Mouse (Mus musculus) embryonic facial prominence, embryonic 12.5 days (tissue): ENCODE measurements around the gene Pigl. TPM values are rescaled to one million over a fixed set of nuclear protein-coding genes. Genes with fewer than 3 reads are reported as not detected.

ENCODE experiments used
- ATAC-seq: fragments of 200-750 bp; cut with Nextera tagmentation; 2 replicates; pipeline ENCODE4 v1.8.0; 2017; ENCODE audit not compliant: insufficient number of reproducible peaks, insufficient read depth, low FRiP score, low TSS enrichment
- H3K27ac ChIP-seq: fragments of 300-500 bp; sonication (generic); 2 replicates; pipeline ENCODE4 v1.5.1; 2016; ENCODE audit warnings: mild to moderate bottlenecking
- H3K27me3 ChIP-seq: fragments of 300-500 bp; sonication (generic); 2 replicates; pipeline ENCODE4 v1.6.1; 2016; ENCODE audit warnings: mild to moderate bottlenecking, moderate library complexity
- H3K36me3 ChIP-seq: fragments of 300-500 bp; sonication (generic); 2 replicates; pipeline ENCODE4 v1.6.1; 2016; ENCODE audit warnings: mild to moderate bottlenecking
- H3K4me1 ChIP-seq: fragments of 300-500 bp; sonication (generic); 2 replicates; pipeline ENCODE4 v1.6.1; 2016
- H3K4me2 ChIP-seq: fragments of 300-500 bp; sonication (generic); replicated peaks from 2 replicates; pipeline ENCODE4 v1.6.1; 2016; ENCODE audit warnings: mild to moderate bottlenecking, moderate library complexity
- H3K4me3 ChIP-seq: fragments of 300-500 bp; sonication (generic); 2 replicates; pipeline ENCODE4 v1.5.1; 2016; ENCODE audit warnings: mild to moderate bottlenecking
- H3K9ac ChIP-seq: fragments of 300-500 bp; sonication (generic); 2 replicates; pipeline ENCODE4 v1.6.1; 2016; ENCODE audit warnings: mild to moderate bottlenecking, moderate library complexity
- H3K9me3 ChIP-seq: fragments of 300-500 bp; sonication (generic); 2 replicates; pipeline ENCODE4 v1.6.1; 2016; ENCODE audit warnings: mild to moderate bottlenecking, moderate library complexity
- WGBS: fragments of 180-500 bp; shearing (Covaris S2); methylation state at CpG from one replicate; pipeline ENCODE4 v1.1.7; 2016; 5-methylcytosine and 5-hydroxymethylcytosine counted together
- polyA plus RNA-seq: library from polyadenylated mRNA; unstranded; fragments of >200 nt; fragmentation: Nextera tagmentation; extraction: Ambion mirVana; gene quantifications from 2 replicates; pipeline ENCODE4 v1.2.1, GENCODE M21; 2016

The Pigl gene
- polyA plus RNA-seq, 1 experiment from 2014 or later, result 11.0 TPM

DNA sequence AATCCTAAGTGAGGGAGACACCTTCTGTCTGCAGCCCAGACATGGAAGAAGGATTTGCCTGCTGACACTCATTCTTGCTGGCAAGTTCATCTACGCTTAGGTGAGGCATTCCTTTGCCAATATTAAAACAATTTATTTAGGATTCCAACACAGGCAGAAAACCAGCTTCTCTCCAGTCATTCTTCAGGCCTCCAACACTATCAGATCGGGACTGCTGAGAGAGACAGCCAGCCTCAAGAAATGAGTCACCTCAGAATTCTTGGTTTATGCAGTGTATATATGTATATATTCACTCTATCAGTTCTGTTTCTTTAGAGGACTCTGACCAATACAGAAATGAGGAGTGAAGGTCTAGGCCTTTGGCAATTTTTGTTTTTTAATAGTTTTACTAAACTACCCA is 105.3 kb downstream of the Pigl start:
- ATAC-seq, result no peak
- no peak overlapping the region for H3K4me3 ChIP-seq
- no peaks in the 10 kb centered on the region for H3K27me3 ChIP-seq
- H3K9ac ChIP-seq, result no peak overlapping the region
- H3K27ac ChIP-seq, result no peak overlapping the region
- 84% methylated on average over 2 of the region's 2 CpGs for WGBS
- no peak overlapping the region for H3K4me2 ChIP-seq
- H3K9me3 ChIP-seq, result no peaks in the 10 kb centered on the region
- no peaks in the 10 kb centered on the region for H3K36me3 ChIP-seq
- H3K4me1 ChIP-seq, result no peaks in the 10 kb centered on the region

Other genes with a start within 250 kb of the Pigl start
- 12.0 and 12.5 TPM in 2 replicates for gene Adora2b, start 209.5 kb upstream of the Pigl start, polyA plus RNA-seq
- gene Zswim7, start 177.1 kb upstream of the Pigl start, polyA plus RNA-seq, result 29.0 and 29.4 TPM in 2 replicates
- 35.0 and 35.6 TPM in 2 replicates for gene Ttc19, start 177.0 kb upstream of the Pigl start, polyA plus RNA-seq
- 187 and 199 TPM in 2 replicates for gene Ncor1, start 81 bp downstream of the Pigl start, polyA plus RNA-seq
- 47.1 and 48.1 TPM in 2 replicates for gene Cenpv, start 80.8 kb downstream of the Pigl start, polyA plus RNA-seq
- 3,442 and 3,474 TPM in 2 replicates for gene Ubb, start 92.7 kb downstream of the Pigl start, polyA plus RNA-seq
- 4.5 and 5.9 TPM in 2 replicates for gene Trpv2, start 116.0 kb downstream of the Pigl start, polyA plus RNA-seq
- 22.6 and 24.4 TPM in 2 replicates for gene Lrrc75a, start 190.1 kb downstream of the Pigl start, polyA plus RNA-seq
- 59.4 and 62.3 TPM in 2 replicates for gene Mmgt2, start 190.2 kb downstream of the Pigl start, polyA plus RNA-seq